Mouse (Mus musculus): ENCODE data around the gene Sap30. TPM values are rescaled to one million over a fixed set of nuclear protein-coding genes. Genes with fewer than 3 reads are reported as not detected.
"Not testable (repeated sequence)": the region's sequence is repeated elsewhere in the genome, so short reads cannot be mapped to it uniquely, and the experiment has no call there.

Sap30 gene
- 10 to 100 TPM; 12.5 to 13.7 TPM for total RNA-seq (2021)
- long read RNA-seq, transcript Sap30-201 (4 exons, 1,178 nt) = major isoform, 21 of 23 reads
- long read RNA-seq, partial matches to known transcripts = 2 of 23 reads
- long read RNA-seq, other reads (novel, unspliced or antisense) = 0 of 23 reads

DNA sequence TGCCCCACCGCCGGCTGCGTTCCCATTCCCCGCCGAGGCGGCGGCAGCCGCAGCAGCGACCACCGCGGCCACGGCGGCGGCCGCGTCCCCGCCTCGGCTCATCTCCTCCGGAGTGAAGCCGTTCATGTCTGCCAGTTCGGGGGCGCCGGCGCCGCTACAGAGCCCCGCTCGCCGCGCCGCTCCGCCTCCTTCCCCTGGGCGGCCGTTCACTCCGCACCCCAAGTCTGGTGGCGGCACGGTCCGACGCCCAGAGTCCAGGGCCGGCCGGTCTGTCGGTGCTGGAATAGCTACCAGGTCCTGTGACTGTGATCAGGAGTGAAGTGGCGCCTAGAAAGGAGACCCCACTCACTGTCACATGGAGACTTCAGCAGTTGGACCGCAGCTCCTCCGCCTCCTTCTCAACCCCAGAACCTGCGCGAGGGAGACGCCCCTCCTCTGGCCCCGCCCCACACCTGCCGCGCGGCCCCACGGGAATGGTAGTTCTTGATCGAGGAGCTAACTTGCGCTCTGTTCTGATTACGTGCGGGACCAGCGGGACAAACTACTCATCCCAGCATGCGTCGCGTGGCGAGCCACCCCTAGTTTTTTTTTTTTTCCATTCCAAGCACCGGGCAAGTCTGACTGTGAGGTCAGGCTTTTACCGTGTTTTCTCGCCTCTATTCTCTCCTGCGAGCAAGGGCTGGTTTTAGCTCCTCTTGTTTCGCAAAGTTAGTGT, at the start of gene Sap30:
TSS of gene Sap30 (minus strand) at position 420 of the 715 bp plus-strand sequence.
- peak; percentile 96 to 98 for DNase-seq (ENCODE audit: low spot score in 2 of 2)

DNA sequence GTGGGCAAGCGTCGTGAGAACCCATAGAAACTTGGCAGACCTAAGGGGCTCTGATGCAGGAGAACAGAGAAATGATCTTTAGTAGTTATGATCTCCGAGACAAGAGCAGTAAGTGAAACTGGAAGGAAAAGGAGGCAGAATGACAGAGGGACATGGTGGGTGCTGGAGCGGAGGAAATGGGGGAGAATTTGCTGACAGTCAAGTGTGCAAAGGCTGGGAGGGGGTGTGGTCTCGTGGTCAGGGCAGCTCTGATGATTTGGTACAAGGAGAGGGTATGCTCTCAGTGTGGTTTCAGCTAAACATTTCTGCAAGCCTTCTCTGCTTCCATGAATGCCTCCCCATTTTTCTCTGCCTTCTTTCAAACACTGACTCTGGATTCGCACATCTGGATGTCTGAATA, 48.5 kb upstream of the Sap30 start:
- no peak for DNase-seq (ENCODE audit: low spot score in 2 of 2)

- no peak for DNase-seq (ENCODE audit: low spot score in 2 of 2)
Observed at GRCm38 (mm10) chr8:57534495-57534894, 46.8 kb upstream of the Sap30 start.

- no peak for DNase-seq (ENCODE audit: low spot score in 2 of 2)
Observed at GRCm38 (mm10) chr8:57533106-57533505, 45.4 kb upstream of the Sap30 start.

DNA sequence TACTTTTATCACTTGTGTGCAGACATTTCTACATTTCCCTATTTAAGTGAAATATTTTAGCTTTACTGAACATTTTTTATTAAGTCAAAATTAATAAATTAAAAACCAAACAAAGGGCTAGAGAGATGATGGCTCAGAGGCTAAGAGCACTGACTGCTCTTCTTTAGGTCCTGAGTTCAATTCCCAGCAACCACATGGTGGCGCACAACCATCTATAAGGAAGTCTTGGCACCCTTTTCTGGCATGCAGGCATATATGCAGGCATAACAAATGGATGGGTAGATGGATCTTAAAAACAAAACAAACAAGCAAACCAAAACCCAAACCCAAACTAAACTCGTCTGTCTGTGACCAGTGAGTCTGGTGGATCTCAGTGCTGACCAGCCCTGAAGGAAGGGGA, 44.6 kb upstream of the Sap30 start:
- DNase-seq (ENCODE audit: low spot score in 2 of 2) = peak in 1 of 2 experiments; percentile 33

DNA sequence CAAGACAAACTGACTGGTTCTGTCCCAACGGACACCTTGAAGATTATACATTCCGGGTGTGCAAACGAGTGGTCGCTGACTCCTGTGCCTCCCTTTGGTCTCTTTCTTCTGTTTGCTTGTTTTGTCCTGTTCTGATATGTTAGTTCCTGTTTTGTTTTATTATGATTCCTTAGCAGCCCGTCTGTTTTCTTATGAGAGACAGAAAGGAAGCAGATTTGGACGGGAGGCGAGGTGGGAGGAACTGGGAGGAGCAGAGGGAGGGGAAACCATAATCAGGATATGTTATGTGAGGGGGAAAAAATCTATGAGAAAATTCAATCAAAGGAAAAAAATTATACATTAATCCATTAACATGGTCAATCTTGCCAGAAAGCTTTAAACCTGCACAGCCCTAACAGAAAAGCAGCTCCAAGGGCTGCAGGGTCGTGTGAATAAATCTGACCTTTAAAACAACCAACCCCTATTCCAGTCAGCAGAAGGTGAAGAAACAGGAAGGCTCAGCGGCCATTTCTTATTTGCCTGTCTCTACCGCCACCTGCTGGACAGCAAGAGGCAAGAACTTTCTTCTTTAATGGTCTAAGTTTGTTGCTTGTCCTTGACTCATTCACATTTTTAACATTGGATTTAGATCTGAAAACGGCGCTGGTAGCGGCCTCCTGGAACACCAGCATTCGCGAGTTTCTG, 43.1 kb upstream of the Sap30 start:
- peak; percentile 84 to 86 for DNase-seq (ENCODE audit: low spot score in 2 of 2)

DNA sequence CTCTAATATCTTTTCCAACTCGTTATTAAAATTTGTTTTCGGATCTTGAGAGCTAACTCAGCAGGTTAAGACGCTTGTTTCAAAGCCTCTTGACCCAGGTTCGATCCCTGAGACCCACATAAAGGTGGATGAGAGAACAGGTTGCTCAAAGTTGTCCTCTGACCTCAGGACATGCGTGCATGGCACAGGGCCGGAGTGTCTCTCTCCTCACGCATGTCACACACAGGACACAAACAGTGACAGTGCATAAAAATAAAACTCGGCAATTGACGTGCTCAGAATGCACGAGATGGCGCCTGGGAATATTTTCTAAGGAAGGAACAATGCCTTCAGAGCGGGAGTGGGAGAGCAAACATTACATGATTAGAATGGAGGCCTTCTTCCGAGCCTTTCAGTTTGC, 42.6 kb upstream of the Sap30 start:
- no peak for DNase-seq (ENCODE audit: low spot score in 2 of 2)

DNA sequence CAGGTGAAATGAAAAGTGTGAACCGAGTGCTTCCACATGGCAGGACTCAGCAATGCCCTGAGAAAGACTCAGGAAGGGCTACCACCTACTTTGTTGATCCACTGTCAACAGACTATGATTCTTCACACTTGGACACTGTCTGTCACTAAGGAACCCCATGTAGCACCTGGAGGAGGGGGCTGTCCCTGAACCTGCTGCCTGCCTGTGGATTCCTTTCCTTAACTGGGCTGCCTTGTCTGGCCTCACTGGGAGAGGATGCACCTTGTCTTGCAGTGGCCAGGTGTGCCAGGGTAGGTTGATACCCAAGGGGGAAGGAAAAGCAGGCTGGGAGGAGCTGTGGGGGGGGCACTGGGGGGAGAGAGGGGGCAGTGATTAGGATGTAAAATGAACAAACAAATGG, 40.4 kb upstream of the Sap30 start:
- DNase-seq (ENCODE audit: low spot score in 2 of 2) = no peak

GRCm38 (mm10) chr8:57520186-57520786, 32.6 kb upstream of the Sap30 start:
- DNase-seq (ENCODE audit: low spot score in 2 of 2) = no peak

DNA sequence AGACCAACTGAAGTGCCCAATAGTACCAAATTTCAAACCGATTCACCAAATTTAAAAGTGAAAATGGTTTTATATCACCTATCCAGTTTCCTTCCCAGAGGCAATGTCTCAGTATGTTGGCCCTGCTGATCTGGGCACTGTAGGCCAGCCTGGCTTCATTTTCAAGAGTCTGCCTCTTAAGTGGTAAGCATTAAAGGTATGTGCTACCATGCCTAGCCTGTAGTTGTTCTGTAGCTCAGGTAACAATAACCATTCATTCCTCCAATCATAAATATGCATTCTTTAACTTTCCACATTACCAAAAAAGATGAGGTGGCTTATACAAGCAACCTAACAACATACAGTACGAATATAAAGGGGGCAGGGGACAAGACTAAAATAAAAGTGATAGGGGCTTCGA, 30.1 kb upstream of the Sap30 start:
- no peak for DNase-seq (ENCODE audit: low spot score in 2 of 2)

- DNase-seq (ENCODE audit: low spot score in 2 of 2) = not testable (repeated sequence)
Observed at GRCm38 (mm10) chr8:57516685-57517084, 29.0 kb upstream of the Sap30 start.

DNA sequence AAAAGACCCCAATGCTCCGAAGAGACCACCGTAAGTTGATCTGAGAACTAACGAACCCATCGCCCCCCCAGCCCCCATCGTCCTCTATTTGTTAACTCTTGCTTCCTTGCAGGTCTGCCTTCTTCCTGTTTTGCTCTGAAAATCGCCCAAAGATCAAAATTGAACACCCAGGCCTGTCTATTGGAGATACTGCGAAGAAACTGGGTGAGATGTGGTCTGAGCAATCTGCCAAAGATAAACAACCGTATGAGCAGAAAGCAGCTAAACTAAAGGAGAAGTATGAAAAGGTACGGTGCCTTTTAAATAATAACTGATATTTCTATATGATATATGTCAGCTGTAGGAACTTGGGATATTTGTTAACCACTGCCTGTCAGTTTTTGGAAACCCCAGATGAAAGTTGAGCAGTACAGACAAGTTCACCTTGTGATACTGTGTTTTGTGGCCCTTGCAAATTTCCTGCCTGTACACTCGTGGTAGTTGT, 25.6 kb upstream of the Sap30 start:
- DNase-seq (ENCODE audit: low spot score in 2 of 2) = not testable (repeated sequence)

GRCm38 (mm10) chr8:57512141-57513056, 24.7 kb upstream of the Sap30 start:
- peak; percentile 26 to 35 for DNase-seq (ENCODE audit: low spot score in 2 of 2)

DNA sequence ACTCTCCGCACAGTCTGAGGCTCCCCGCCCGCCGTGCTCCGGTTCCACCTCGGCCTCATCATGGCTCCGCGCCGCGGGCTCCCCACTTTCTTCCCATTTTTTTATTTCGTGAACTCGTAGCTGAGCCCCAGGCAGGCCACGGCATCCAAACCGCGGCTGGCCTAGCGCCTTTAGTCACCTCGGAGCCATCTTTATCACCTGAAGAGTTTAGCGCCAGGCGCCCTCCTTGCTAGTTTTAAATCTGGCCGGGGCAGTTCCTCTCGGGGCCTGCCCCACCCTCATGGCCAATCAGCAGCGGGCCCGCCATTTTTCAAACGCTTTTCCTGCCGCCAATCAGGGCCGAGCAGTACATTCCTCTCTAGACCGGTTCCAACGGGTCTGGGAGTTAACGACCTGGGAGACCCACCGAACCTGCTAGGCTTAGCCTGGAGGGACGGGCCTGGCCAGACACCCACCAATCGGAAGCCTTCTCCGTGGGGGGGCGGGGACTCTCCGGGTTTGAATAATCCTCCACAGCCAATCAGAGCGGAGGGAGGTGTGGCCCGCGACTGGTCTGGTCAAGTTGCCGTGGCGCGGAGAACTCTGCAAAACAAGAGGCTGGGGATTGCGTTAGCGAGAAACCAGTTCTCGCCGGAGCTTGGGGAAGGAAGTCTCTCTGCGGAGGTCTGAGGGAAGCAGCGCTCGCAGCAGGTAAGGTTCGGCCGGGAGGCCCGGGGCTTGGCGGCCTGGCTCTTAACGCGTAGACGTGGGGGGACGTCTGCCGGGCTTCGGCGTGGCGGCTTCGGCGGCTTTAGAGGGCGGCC, 23.9 kb upstream of the Sap30 start, which contains the start of gene Hmgb2:
TSS of gene Hmgb2 (plus strand) at position 592 of the 803 bp plus-strand sequence.
- DNase-seq (ENCODE audit: low spot score in 2 of 2) = peak; percentile 99

DNA sequence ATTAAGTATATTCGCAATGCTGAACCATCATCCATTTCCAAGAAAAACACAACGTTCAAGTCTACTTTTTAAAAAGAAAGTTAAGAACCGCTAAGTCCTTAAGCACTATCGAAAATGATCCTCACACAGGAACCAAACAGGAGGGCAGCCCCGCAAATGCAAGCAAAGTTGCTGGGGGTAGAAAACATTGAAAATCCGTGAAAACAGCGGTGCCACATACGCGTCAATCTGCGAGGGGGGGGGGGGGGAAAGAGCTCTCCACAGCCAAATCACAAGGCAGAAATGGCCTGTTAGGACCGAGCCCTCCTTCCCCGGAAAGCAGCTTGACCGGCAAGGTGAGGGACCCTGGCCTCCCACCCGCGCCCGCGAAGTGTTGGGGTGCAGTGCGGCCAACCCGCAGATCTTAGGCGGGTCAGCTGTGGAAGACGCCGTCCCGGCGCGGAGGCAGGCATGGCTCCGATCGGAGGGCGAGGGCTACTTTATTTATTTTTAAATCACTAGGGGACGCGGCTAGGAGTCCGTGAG, 23.2 kb upstream of the Sap30 start:
- no peak for DNase-seq (ENCODE audit: low spot score in 2 of 2)

GRCm38 (mm10) chr8:57508657-57509056, 21.0 kb upstream of the Sap30 start:
- no peak for DNase-seq (ENCODE audit: low spot score in 2 of 2)

- DNase-seq (ENCODE audit: low spot score in 2 of 2) = no peak
Observed at GRCm38 (mm10) chr8:57507556-57508063, 19.9 kb upstream of the Sap30 start.

DNA sequence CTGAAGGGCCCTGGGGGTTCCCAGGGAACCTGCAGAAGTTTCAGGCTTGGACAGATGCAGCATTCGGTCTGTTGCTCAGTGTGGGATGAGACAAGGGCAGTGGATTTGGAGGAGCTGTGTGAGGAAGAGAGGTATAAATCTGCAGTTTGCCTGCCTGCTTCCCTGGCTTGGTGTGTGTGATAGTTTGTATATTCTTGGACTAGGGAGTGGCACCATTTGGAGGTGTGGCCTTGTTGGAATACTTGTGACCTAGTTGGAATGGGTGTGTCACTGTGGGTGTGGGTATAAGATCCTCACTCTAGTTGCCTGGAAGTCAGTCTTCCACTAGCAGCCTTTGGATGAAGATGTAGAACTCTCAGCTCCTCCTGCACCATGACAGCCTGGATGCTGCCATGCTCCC, 17.8 kb upstream of the Sap30 start:
- DNase-seq (ENCODE audit: low spot score in 2 of 2) = not testable (repeated sequence)

- peak; percentile 50 to 55 for DNase-seq (ENCODE audit: low spot score in 2 of 2)
Observed at GRCm38 (mm10) chr8:57503641-57504040, 16.0 kb upstream of the Sap30 start.

Data from layer of hippocampus, postnatal 10 days (tissue).